Mouse (Mus musculus) embryonic facial prominence, embryonic 15.5 days (tissue): ENCODE data around the gene Mllt10. TPM values are rescaled to one million over a fixed set of nuclear protein-coding genes. Genes with fewer than 3 reads are reported as not detected.

Experiments used
- ATAC-seq: fragments of 200-750 bp; cut with Nextera tagmentation; 2 replicates; pipeline ENCODE4 v1.8.0; 2017; ENCODE audit warnings: low read depth, moderate TSS enrichment; ENCODE audit not compliant: insufficient number of reproducible peaks, low FRiP score, low TSS enrichment
- H3K27ac ChIP-seq: fragments of 300-500 bp; sonication (generic); replicated peaks from 2 replicates; pipeline ENCODE4 v1.5.1; 2015; ENCODE audit warnings: mild to moderate bottlenecking, inconsistent platforms
- H3K27me3 ChIP-seq: fragments of 300-500 bp; sonication (generic); 2 replicates; pipeline ENCODE4 v1.6.1; 2015; ENCODE audit warnings: inconsistent platforms
- H3K36me3 ChIP-seq: fragments of 300-500 bp; sonication (generic); 2 replicates; pipeline ENCODE4 v1.6.1; 2015; ENCODE audit warnings: mild to moderate bottlenecking, inconsistent platforms
- H3K4me1 ChIP-seq: fragments of 300-500 bp; sonication (generic); 2 replicates; pipeline ENCODE4 v1.6.1; 2015; ENCODE audit warnings: inconsistent platforms
- H3K4me2 ChIP-seq: fragments of 300-500 bp; sonication (generic); replicated peaks from 2 replicates; pipeline ENCODE4 v1.6.1; 2015; ENCODE audit warnings: mild to moderate bottlenecking, inconsistent platforms
- H3K4me3 ChIP-seq: fragments of 300-500 bp; sonication (generic); replicated peaks from 2 replicates; pipeline ENCODE4 v1.5.1; 2015; ENCODE audit warnings: mild to moderate bottlenecking, inconsistent platforms
- H3K9ac ChIP-seq: fragments of 300-500 bp; sonication (generic); 2 replicates; pipeline ENCODE4 v1.6.1; 2015; ENCODE audit warnings: inconsistent platforms
- H3K9me3 ChIP-seq: fragments of 300-500 bp; sonication (generic); replicated peaks from 2 replicates; pipeline ENCODE4 v1.6.1; 2016; ENCODE audit warnings: inconsistent platforms
- WGBS: fragments of 180-500 bp; shearing (Covaris S2); methylation state at CpG from one replicate; pipeline ENCODE4 v1.1.7; 2015; 5-methylcytosine and 5-hydroxymethylcytosine counted together
- polyA plus RNA-seq: library from polyadenylated mRNA; unstranded; fragments of >200 nt; fragmentation: Nextera tagmentation; extraction: Ambion mirVana; gene quantifications from 2 replicates; pipeline ENCODE4 v1.2.1, GENCODE M21; 2015

Gene Mllt10
- polyA plus RNA-seq, result 65.5 and 70.1 TPM in 2 replicates

- Histone ChIP-seq H3K4me3 (peak within 1 kb of the TSS; percentile 62), H3K4me2 (peak within 1 kb of the TSS; percentile 70), H3K27me3 (no peaks in the 10 kb centered on the region), H3K9ac (peak within 1 kb of the TSS; percentile 68), H3K9me3 (no peaks in the 10 kb centered on the region), H3K4me1 (peaks cover 14% of the 10 kb centered on the region), H3K27ac (peak within 1 kb of the TSS; percentile 100), H3K36me3 (no peaks in the 10 kb centered on the region)
- no peak for ATAC-seq
- WGBS, result 5% methylated on average over 20 of the region's 20 CpGs
Measured at GRCm38 (mm10) chr2:18055016-18055928, at the start of gene Mllt10. TSS of gene Mllt10 (plus strand) at chr2:18055237.

DNA sequence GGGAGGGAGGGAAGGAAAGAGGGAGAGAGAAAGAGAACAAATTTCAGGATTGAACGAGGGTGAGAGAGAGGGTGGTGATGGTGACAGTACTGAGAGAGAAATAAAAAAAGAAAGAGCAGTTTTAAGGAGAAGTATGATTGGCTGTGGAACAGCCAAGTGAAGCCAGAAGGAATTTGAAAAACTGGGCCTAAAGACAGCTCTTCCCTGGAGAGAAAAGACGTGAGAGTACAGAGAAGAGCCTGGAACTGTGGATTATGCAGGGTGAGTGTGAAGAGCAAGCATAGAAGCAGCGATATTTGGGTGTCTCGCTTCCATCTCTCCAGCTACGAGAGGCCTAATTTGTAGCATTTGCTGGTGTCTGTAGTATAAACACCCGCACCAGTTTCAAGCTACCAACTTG, 43.8 kb upstream of the Mllt10 start:
- no peak overlapping the region for H3K4me2 ChIP-seq
- H3K27ac ChIP-seq, result no peak overlapping the region
- no peak overlapping the region for H3K9ac ChIP-seq
- no peak overlapping the region for H3K4me3 ChIP-seq
- 75% methylated on average over 6 of the region's 6 CpGs for whole genome bisulfite sequencing
- H3K9me3 ChIP-seq, result no peaks in the 10 kb centered on the region
- H3K4me1 ChIP-seq, result no peaks in the 10 kb centered on the region
- ATAC-seq, result no peak
- H3K36me3 ChIP-seq, result no peaks in the 10 kb centered on the region
- no peaks in the 10 kb centered on the region for H3K27me3 ChIP-seq

GRCm38 (mm10) chr2:18012866-18013265, 42.2 kb upstream of the Mllt10 start:
- Histone ChIP-seq H3K36me3 (no peaks in the 10 kb centered on the region), H3K4me2 (no peak overlapping the region), H3K4me1 (no peaks in the 10 kb centered on the region), H3K27me3 (no peaks in the 10 kb centered on the region), H3K9me3 (no peaks in the 10 kb centered on the region), H3K27ac (no peak overlapping the region), H3K9ac (no peak overlapping the region), H3K4me3 (no peak overlapping the region)
- no peak for ATAC-seq
- WGBS, result 87% methylated on average over 3 of the region's 3 CpGs

DNA sequence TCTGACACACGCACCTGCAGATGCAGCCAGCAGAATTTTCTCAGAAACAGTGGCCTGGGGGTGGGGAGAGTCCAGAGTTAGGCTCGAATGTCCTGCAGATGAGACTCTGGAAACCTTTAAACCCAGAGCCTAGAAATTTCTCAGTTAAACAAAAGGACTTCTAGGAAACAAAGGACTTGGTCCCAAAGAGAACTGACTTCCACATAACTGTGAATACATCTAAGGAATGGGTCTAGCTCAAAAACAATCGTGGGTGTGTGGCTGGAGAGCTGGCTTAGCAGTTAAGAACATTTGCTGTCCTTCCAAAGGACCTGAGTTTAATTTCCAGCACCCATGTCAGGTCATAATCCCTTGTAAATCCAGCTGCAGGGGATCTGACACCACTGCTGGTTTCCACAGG, 39.5 kb upstream of the Mllt10 start:
- Histone ChIP-seq H3K27me3 (no peaks in the 10 kb centered on the region), H3K4me2 (no peak overlapping the region), H3K4me1 (no peaks in the 10 kb centered on the region), H3K4me3 (no peak overlapping the region), H3K36me3 (no peaks in the 10 kb centered on the region), H3K27ac (no peak overlapping the region), H3K9ac (no peak overlapping the region), H3K9me3 (no peaks in the 10 kb centered on the region)
- 50% methylated on average over 3 of the region's 3 CpGs for WGBS
- no peak for ATAC-seq

GRCm38 (mm10) chr2:18016639-18017038, 38.4 kb upstream of the Mllt10 start:
- no peaks in the 10 kb centered on the region for H3K4me1 ChIP-seq
- H3K9ac ChIP-seq, result no peak overlapping the region
- no peaks in the 10 kb centered on the region for H3K9me3 ChIP-seq
- no peak for ATAC-seq
- H3K27me3 ChIP-seq, result no peaks in the 10 kb centered on the region
- WGBS, result 82% methylated on average over 1 of the region's 1 CpGs
- no peak overlapping the region for H3K27ac ChIP-seq
- no peak overlapping the region for H3K4me2 ChIP-seq
- no peaks in the 10 kb centered on the region for H3K36me3 ChIP-seq
- H3K4me3 ChIP-seq, result no peak overlapping the region

DNA sequence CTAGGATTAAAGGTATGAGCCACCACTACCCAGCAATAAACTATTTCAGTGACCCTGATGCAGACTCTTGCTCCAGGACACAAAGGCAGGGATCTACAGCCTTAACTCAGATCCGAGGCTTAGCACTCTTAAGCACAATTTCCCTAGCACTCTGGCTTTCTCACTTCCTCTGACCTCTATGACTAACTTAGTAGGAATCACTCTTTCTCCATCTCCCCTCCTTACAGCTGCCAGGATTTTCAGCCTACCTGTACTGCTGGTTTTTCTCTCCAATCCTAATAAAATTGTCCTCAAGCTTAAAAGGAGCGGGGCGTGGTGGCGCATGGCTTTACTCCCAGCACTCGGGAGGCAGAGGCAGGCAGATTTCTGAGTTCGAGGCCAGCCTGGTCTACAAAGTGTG, 37.7 kb upstream of the Mllt10 start:
- H3K4me2 ChIP-seq, result no peak overlapping the region
- H3K4me3 ChIP-seq, result no peak overlapping the region
- no peaks in the 10 kb centered on the region for H3K9me3 ChIP-seq
- no peak overlapping the region for H3K9ac ChIP-seq
- 95% methylated on average over 6 of the region's 6 CpGs for WGBS
- H3K27me3 ChIP-seq, result no peaks in the 10 kb centered on the region
- H3K4me1 ChIP-seq, result no peaks in the 10 kb centered on the region
- no peak overlapping the region for H3K27ac ChIP-seq
- ATAC-seq, result no peak
- no peaks in the 10 kb centered on the region for H3K36me3 ChIP-seq

DNA sequence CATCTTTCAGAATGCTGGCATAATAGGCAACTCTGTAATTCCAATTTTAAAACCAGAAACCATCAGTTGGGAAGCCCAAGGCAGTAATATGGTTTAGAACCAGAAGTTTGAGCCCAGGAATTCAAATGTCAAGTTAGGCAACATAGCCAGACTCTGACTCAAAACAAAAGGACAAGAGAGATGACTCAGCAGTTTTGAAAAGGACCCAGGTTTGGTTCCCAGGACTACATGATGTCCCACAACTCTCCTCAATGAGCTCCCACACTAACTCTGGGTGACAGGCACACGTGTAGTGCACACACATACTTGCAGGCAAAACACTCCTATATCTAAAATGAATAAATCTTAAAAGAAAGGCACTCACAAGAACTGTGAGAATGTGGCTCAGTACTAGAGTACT, 35.9 kb upstream of the Mllt10 start:
- Histone ChIP-seq H3K9me3 (no peaks in the 10 kb centered on the region), H3K9ac (no peak overlapping the region), H3K27ac (no peak overlapping the region), H3K4me1 (no peaks in the 10 kb centered on the region), H3K27me3 (no peaks in the 10 kb centered on the region), H3K4me2 (no peak overlapping the region), H3K4me3 (no peak overlapping the region), H3K36me3 (no peaks in the 10 kb centered on the region)
- no peak for ATAC-seq
- WGBS, result 75% methylated on average over 1 of the region's 1 CpGs

GRCm38 (mm10) chr2:18022886-18023285, 32.2 kb upstream of the Mllt10 start:
- H3K9me3 ChIP-seq, result no peaks in the 10 kb centered on the region
- H3K4me3 ChIP-seq, result no peak overlapping the region
- WGBS, result 62% methylated on average over 1 of the region's 1 CpGs
- H3K27me3 ChIP-seq, result no peaks in the 10 kb centered on the region
- no peak for ATAC-seq
- H3K36me3 ChIP-seq, result no peaks in the 10 kb centered on the region
- peaks cover 18% of the 10 kb centered on the region for H3K4me1 ChIP-seq
- no peak overlapping the region for H3K4me2 ChIP-seq
- no peak overlapping the region for H3K9ac ChIP-seq
- H3K27ac ChIP-seq, result no peak overlapping the region

- peak overlapping the region; percentile 99; the same call in 1 of the 2 replicates for H3K4me2 ChIP-seq
- 65% methylated on average over 5 of the region's 5 CpGs for WGBS
Measured at GRCm38 (mm10) chr2:18025116-18025515, 29.9 kb upstream of the Mllt10 start.

DNA sequence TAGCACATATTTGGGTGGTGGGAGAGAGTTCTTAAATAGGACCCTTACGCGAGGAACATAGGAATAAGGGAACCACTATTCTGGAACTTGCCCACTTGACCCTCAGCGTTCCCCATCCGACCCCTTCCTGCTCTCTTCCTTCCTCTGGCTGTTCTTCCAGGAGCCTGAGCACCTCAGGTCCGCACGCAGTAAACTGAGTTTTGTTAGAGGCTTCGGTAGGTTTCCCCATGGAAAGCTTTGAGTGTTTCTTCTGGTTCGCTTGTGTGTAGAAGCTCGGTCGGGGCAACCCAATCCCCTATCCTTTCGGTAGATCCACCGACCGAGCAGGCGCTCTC, 29.3 kb upstream of the Mllt10 start:
- Histone ChIP-seq H3K9me3 (no peaks in the 10 kb centered on the region), H3K9ac (peak overlapping the region; percentile 26; the same call in 1 of the 2 replicates), H3K27me3 (no peaks in the 10 kb centered on the region), H3K4me3 (peak overlapping the region; percentile 68), H3K4me1 (peaks cover 18% of the 10 kb centered on the region), H3K4me2 (peak overlapping the region; percentile 99), H3K36me3 (no peaks in the 10 kb centered on the region), H3K27ac (peak overlapping the region; percentile 60)
- WGBS, result 3% methylated on average over 14 of the region's 14 CpGs
- no peak for ATAC-seq

More at GRCm38 (mm10) chr2:18025116-18025515, 29.9 kb upstream of the Mllt10 start:
- H3K4me1 ChIP-seq, result peaks cover 18% of the 10 kb centered on the region
- H3K27ac ChIP-seq, result no peak overlapping the region
- H3K36me3 ChIP-seq, result no peaks in the 10 kb centered on the region
- H3K9me3 ChIP-seq, result no peaks in the 10 kb centered on the region
- no peak overlapping the region; the same call in 1 of the 2 replicates for H3K4me3 ChIP-seq
- ATAC-seq, result no peak
- no peak overlapping the region for H3K9ac ChIP-seq
- no peaks in the 10 kb centered on the region for H3K27me3 ChIP-seq

DNA sequence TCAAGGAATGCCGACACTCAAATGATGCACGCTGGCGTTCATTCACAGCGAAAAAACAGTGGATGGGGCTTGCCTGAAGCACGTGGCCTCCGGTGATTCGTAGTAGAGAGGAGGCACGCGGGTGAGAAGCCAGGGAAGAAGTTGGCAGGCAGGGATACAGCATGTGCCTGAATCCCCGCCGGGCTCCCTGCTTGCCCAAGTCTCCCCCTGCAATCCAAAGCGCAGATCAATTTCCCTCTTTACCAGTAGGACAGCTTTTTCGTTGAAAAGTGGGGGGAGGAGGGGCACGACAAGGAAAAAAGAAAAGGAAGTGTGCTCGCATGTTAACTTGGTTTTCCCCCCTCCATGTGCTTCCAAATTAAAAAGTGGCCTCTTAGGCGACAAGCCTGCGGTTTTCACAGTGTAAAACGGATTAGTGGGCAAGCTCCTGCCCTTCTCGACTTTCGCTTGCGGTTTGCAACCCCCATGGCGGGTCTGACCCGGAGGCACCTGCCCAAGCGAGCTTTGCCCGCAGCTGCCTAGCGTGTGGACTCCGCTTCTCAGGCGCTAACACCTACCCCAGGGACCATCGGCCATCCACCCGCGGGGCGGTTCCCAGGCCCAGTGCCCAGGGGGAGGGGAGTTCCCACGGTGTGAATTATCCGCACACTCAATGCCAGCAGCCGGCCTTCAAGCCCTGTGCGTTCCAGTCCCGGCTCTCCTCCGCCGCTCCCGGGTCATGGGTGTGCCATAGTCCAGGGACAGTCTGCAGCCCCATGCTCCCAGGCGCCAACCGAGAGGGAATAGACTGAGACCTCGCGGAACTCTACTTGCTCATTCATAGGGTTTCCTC, 28.7 kb upstream of the Mllt10 start:
- WGBS, result under 1% methylated on average over 44 of the region's 44 CpGs
- ATAC-seq, result peak; percentile 15; the same call in 1 of the 2 replicates
- Histone ChIP-seq H3K4me1 (peaks cover 22% of the 10 kb centered on the region), H3K9ac (peak overlapping the region; percentile 26), H3K4me3 (peak overlapping the region; percentile 68), H3K4me2 (peak overlapping the region; percentile 99), H3K27me3 (no peaks in the 10 kb centered on the region), H3K9me3 (no peaks in the 10 kb centered on the region), H3K36me3 (no peaks in the 10 kb centered on the region), H3K27ac (peak overlapping the region; percentile 60)
